Mouse (Mus musculus) olfactory bulb, adult 2 months (tissue): ENCODE measurements around the gene Gm5767. TPM values are rescaled to one million over a fixed set of nuclear protein-coding genes. Genes with fewer than 3 reads are reported as not detected.
"Not testable (repeated sequence)": the region's sequence is repeated elsewhere in the genome, so short reads cannot be mapped to it uniquely, and the experiment has no call there.

ENCODE experiments used
- H3K27ac ChIP-seq: fragments of 200-500 bp; 2 replicates; pipeline ENCODE4 v1.5.1; 2012; ENCODE audit warnings: low read depth, low read length; ENCODE audit not compliant: insufficient read depth
- H3K4me1 ChIP-seq: fragments of 200-500 bp; 2 replicates; pipeline ENCODE4 v1.6.1; 2012; ENCODE audit warnings: low read length; ENCODE audit not compliant: control insufficient read depth, insufficient read depth
- H3K4me3 ChIP-seq: fragments of 200-500 bp; 2 replicates; pipeline ENCODE4 v1.5.1; 2012; ENCODE audit warnings: mild to moderate bottlenecking, low read depth, low read length, moderate library complexity; ENCODE audit not compliant: insufficient read depth
- CTCF ChIP-seq: fragments of 200-500 bp; IDR thresholded peaks from 2 replicates; pipeline ENCODE4 v1.5.1; 2012; ENCODE audit warnings: low read depth, mild to moderate bottlenecking, low read length, moderate library complexity; ENCODE audit not compliant: insufficient read depth
- POLR2A ChIP-seq: fragments of 200-500 bp; IDR thresholded peaks from 2 replicates; pipeline ENCODE4 v1.6.1; 2012; ENCODE audit warnings: mild to moderate bottlenecking, low read depth, low read length, moderate library complexity; ENCODE audit not compliant: insufficient read depth
- WGBS: fragments of 180-500 bp; shearing (Covaris S2); methylation state at CpG from one replicate; pipeline ENCODE4 v1.1.7; 2018; 5-methylcytosine and 5-hydroxymethylcytosine counted together
- polyA plus RNA-seq: library from polyadenylated mRNA; stranded (reverse); fragments of >200 nt; gene quantifications from 2 replicates; pipeline ENCODE4 v1.2.4, GENCODE M21; 2012; ENCODE audit warnings: low replicate concordance; ENCODE audit not compliant: missing spikeins, insufficient read depth, insufficient read length

Gm5767 gene
- polyA plus RNA-seq, 1 experiment: not detected

GRCm38 (mm10) chr16:8714851-8715250 lies 34.3 kb downstream of the Gm5767 start:
- peaks cover 17% of the 10 kb centered on the region for H3K4me1 ChIP-seq
- no peak overlapping the region for H3K4me3 ChIP-seq
- 62% methylated on average over 5 of the region's 5 CpGs for WGBS
- H3K27ac ChIP-seq: no peak overlapping the region
- no peak for TF ChIP-seq POLR2A
- TF ChIP-seq CTCF: no peak

- 54% methylated on average over 10 of the region's 10 CpGs for WGBS
- H3K27ac ChIP-seq: no peak overlapping the region
- TF ChIP-seq CTCF: no peak
- no peak for TF ChIP-seq POLR2A
- peaks cover 17% of the 10 kb centered on the region for H3K4me1 ChIP-seq
- H3K4me3 ChIP-seq: no peak overlapping the region
Observed at GRCm38 (mm10) chr16:8715513-8716080, 35.0 kb downstream of the Gm5767 start.

GRCm38 (mm10) chr16:8716300-8716699 lies 35.7 kb downstream of the Gm5767 start:
- H3K27ac ChIP-seq: no peak overlapping the region
- H3K4me1 ChIP-seq: peaks cover 19% of the 10 kb centered on the region
- WGBS: 79% methylated on average over 6 of the region's 6 CpGs
- TF ChIP-seq CTCF (no peak), POLR2A (no peak)
- H3K4me3 ChIP-seq: no peak overlapping the region

- WGBS: 88% methylated on average over 10 of the region's 10 CpGs
- peaks cover 17% of the 10 kb centered on the region for H3K4me1 ChIP-seq
- no peak overlapping the region for H3K27ac ChIP-seq
- TF ChIP-seq CTCF: no peak
- no peak overlapping the region for H3K4me3 ChIP-seq
Observed at GRCm38 (mm10) chr16:8717744-8718143, 37.2 kb downstream of the Gm5767 start.

- 78% methylated on average over 4 of the region's 4 CpGs for WGBS
- peaks cover 14% of the 10 kb centered on the region for H3K4me1 ChIP-seq
- no peak overlapping the region for H3K4me3 ChIP-seq
- H3K27ac ChIP-seq: no peak overlapping the region
- TF ChIP-seq CTCF (no peak), POLR2A (no peak)
Observed at GRCm38 (mm10) chr16:8720447-8720846, 39.9 kb downstream of the Gm5767 start.

- 70% methylated on average over 3 of the region's 3 CpGs for WGBS
- Histone ChIP-seq H3K4me1 (peaks cover 9% of the 10 kb centered on the region), H3K27ac (no peak overlapping the region), H3K4me3 (no peak overlapping the region)
- no peak for TF ChIP-seq CTCF
- no peak for TF ChIP-seq POLR2A
Observed at GRCm38 (mm10) chr16:8724031-8724430, 43.5 kb downstream of the Gm5767 start.

- 76% methylated on average over 2 of the region's 2 CpGs for WGBS
- Histone ChIP-seq H3K4me1 (peaks cover 12% of the 10 kb centered on the region), H3K4me3 (no peak overlapping the region), H3K27ac (no peak overlapping the region)
- TF ChIP-seq CTCF (no peak), POLR2A (no peak)
Observed at GRCm38 (mm10) chr16:8725807-8726206, 45.2 kb downstream of the Gm5767 start.

- WGBS: 67% methylated on average over 5 of the region's 5 CpGs
- TF ChIP-seq POLR2A: no peak
- no peak for TF ChIP-seq CTCF
- H3K4me1 ChIP-seq: peaks cover 17% of the 10 kb centered on the region
- H3K4me3 ChIP-seq: no peak overlapping the region
- no peak overlapping the region for H3K27ac ChIP-seq
Observed at GRCm38 (mm10) chr16:8728111-8728748, 47.7 kb downstream of the Gm5767 start.

GRCm38 (mm10) chr16:8731630-8732029 lies 51.1 kb downstream of the Gm5767 start:
- TF ChIP-seq POLR2A (no peak), CTCF (no peak)
- peaks cover 25% of the 10 kb centered on the region for H3K4me1 ChIP-seq
- no peak overlapping the region for H3K27ac ChIP-seq
- WGBS: 48% methylated on average over 7 of the region's 7 CpGs
- no peak overlapping the region for H3K4me3 ChIP-seq

- WGBS: 84% methylated on average over 4 of the region's 4 CpGs
- peaks cover 24% of the 10 kb centered on the region for H3K4me1 ChIP-seq
Observed at GRCm38 (mm10) chr16:8732450-8732849, 51.9 kb downstream of the Gm5767 start.

More at GRCm38 (mm10) chr16:8732450-8732849, 51.9 kb downstream of the Gm5767 start:
- not testable (repeated sequence) for H3K27ac ChIP-seq, H3K4me3 ChIP-seq

Other genes with a start within 250 kb of the Gm5767 start
- not detected in 2 replicates for gene Mettl22, start 210.0 kb upstream of the Gm5767 start, polyA plus RNA-seq
- gene Abat, start 167.3 kb upstream of the Gm5767 start, polyA plus RNA-seq: 131 and 165 TPM in 2 replicates
- gene Pmm2, start 43.1 kb upstream of the Gm5767 start, polyA plus RNA-seq: not detected in 2 replicates
- gene Tmem186, start 43.1 kb upstream of the Gm5767 start, polyA plus RNA-seq: not detected in 2 replicates
- not detected in 2 replicates for gene Carhsp1, start 8.6 kb upstream of the Gm5767 start, polyA plus RNA-seq
- gene Usp7, start 111.5 kb downstream of the Gm5767 start, polyA plus RNA-seq: 486 TPM in 1 of 2 replicates, not detected in the other
- gene 1810013L24Rik, start 149.3 kb downstream of the Gm5767 start, polyA plus RNA-seq: 90.2 TPM in 1 of 2 replicates, not detected in the other